Mouse (Mus musculus) CH12.LX (cell line): ENCODE measurements at regions not wholly inside any gene's neighbourhood (a gene's known extent, or its start where the extent isn't known, plus 50 kb on each side); places are given as distances from the start of the nearest gene placed in this dataset.

Experiments used
- DNase-seq: peaks from one replicate; pipeline ENCODE4 v3.0.0-alpha.2; 2013; ENCODE audit errors: extremely low read depth
- H3K27ac ChIP-seq: 2 replicates; pipeline ENCODE4 v1.5.1; 2012; ENCODE audit warnings: low read depth, mild to moderate bottlenecking, control low read depth, moderate library complexity; ENCODE audit not compliant: insufficient read depth
- H3K27me3 ChIP-seq: replicated peaks from 2 replicates; pipeline ENCODE3; 2012; ENCODE audit warnings: inconsistent platforms
- H3K36me3 ChIP-seq, 2 experiments: replicated peaks in 1 of 2; 2 replicates each; pipeline versions ENCODE3 to v1.6.1; 2012; ENCODE audit warnings: inconsistent platforms in 1 of 2, low read length in 1 of 2, mild to moderate bottlenecking in 1 of 2, mixed read lengths in 1 of 2, moderate library complexity in 1 of 2; ENCODE audit not compliant: control insufficient read depth in 1 of 2, insufficient read depth in 1 of 2
- H3K4me1 ChIP-seq, 2 experiments: 2 replicates each; pipeline ENCODE4 v1.6.1; 2012; ENCODE audit warnings: inconsistent platforms in 1 of 2, moderate library complexity in 1 of 2; ENCODE audit not compliant: insufficient read depth in 2 of 2, control insufficient read depth in 1 of 2
- H3K4me2 ChIP-seq: 2 replicates; pipeline ENCODE4 v1.6.1; 2012; ENCODE audit warnings: low read depth, mild to moderate bottlenecking, control low read depth; ENCODE audit not compliant: poor library complexity, insufficient read depth, severe bottlenecking
- H3K4me3 ChIP-seq, 3 experiments: fragments of 150-350 bp in 1 of 3; sonication (generic) in 1 of 3; replicated peaks in 1 of 3; 2 replicates each; pipeline versions ENCODE3 to v1.5.1; 2011 to 2012; ENCODE audit warnings: low read depth in 2 of 3, low read length in 2 of 3, mild to moderate bottlenecking in 2 of 3, moderate library complexity in 2 of 3, control low read depth in 1 of 3, improper control_type of control experiment in 1 of 3, inconsistent platforms in 1 of 3, mixed read lengths in 1 of 3; ENCODE audit not compliant: poor library complexity in 1 of 3
- H3K79me2 ChIP-seq: replicated peaks from 2 replicates; pipeline ENCODE4 v1.6.1; 2012; ENCODE audit warnings: mild to moderate bottlenecking, moderate library complexity; ENCODE audit not compliant: control insufficient read depth, poor library complexity, insufficient read depth, severe bottlenecking; ENCODE audit errors: extremely low read depth
- H3K9ac ChIP-seq: 2 replicates; pipeline ENCODE4 v1.6.1; 2012; ENCODE audit warnings: low read depth, mild to moderate bottlenecking, control low read depth, moderate library complexity; ENCODE audit not compliant: insufficient read depth
- H3K9me3 ChIP-seq: replicated peaks from 2 replicates; pipeline ENCODE3; 2012; ENCODE audit warnings: low read length, inconsistent platforms, mixed read lengths
- BHLHE40 ChIP-seq: IDR thresholded peaks from 2 replicates; pipeline ENCODE4 v1.6.1; 2011; ENCODE audit warnings: mild to moderate bottlenecking, low read depth, low read length, improper control_type of control experiment
- CTCF ChIP-seq, 2 experiments: IDR thresholded peaks in 1 of 2; conservative IDR thresholded peaks in 1 of 2; 2 replicates each; pipeline ENCODE4 v1.5.1; 2011 to 2012; ENCODE audit warnings: low read depth in 2 of 2, low read length in 2 of 2, improper control_type of control experiment in 1 of 2, inconsistent platforms in 1 of 2, mild to moderate bottlenecking in 1 of 2, moderate library complexity in 1 of 2
- ELF1 ChIP-seq: IDR thresholded peaks from 2 replicates; pipeline ENCODE4 v1.6.1; 2014; ENCODE audit warnings: low read depth, mild to moderate bottlenecking, inconsistent platforms, low read length, improper control_type of control experiment
- HCFC1 ChIP-seq: IDR thresholded peaks from 2 replicates; pipeline ENCODE4 v1.6.1; 2012; ENCODE audit warnings: low read depth, mild to moderate bottlenecking, inconsistent platforms, low read length, improper control_type of control experiment
- KAT2A ChIP-seq: IDR thresholded peaks from 2 replicates; pipeline ENCODE4 v1.6.1; 2012; ENCODE audit warnings: low read length, improper control_type of control experiment, inconsistent platforms; ENCODE audit not compliant: insufficient replicate concordance
- MAFK ChIP-seq: IDR thresholded peaks from 2 replicates; pipeline ENCODE4 v1.6.1; 2011; ENCODE audit warnings: low read length, improper control_type of control experiment; ENCODE audit not compliant: insufficient replicate concordance
- MAX ChIP-seq: IDR thresholded peaks from 2 replicates; pipeline ENCODE4 v1.6.1; 2011; ENCODE audit warnings: low read length, improper control_type of control experiment
- MAZ ChIP-seq: IDR thresholded peaks from 2 replicates; pipeline ENCODE4 v1.6.1; 2012; ENCODE audit warnings: low read depth, mild to moderate bottlenecking, inconsistent platforms, low read length, improper control_type of control experiment, moderate library complexity
- MYC ChIP-seq: IDR thresholded peaks from 2 replicates; pipeline ENCODE4 v1.6.1; 2011; ENCODE audit warnings: low read depth, mild to moderate bottlenecking, improper control_type of control experiment, low read length
- NELFE ChIP-seq: IDR thresholded peaks from 2 replicates; pipeline ENCODE4 v1.6.1; 2011; ENCODE audit warnings: low read depth, low read length, improper control_type of control experiment
- NRF1 ChIP-seq: IDR thresholded peaks from 2 replicates; pipeline ENCODE4 v1.6.1; 2014; ENCODE audit warnings: low read depth, mild to moderate bottlenecking, inconsistent platforms, low read length, improper control_type of control experiment, moderate library complexity
- PAX5 ChIP-seq: IDR thresholded peaks from 2 replicates; pipeline ENCODE4 v1.6.1; 2012; ENCODE audit warnings: low read length, inconsistent platforms, mixed read lengths
- POLR2A ChIP-seq: IDR thresholded peaks from 2 replicates; pipeline ENCODE4 v1.6.1; 2011; ENCODE audit warnings: low read depth, mild to moderate bottlenecking, improper control_type of control experiment, low read length
- RCOR1 ChIP-seq: conservative IDR thresholded peaks from 2 replicates; pipeline ENCODE4 v1.6.1; 2012; ENCODE audit warnings: low read depth, mild to moderate bottlenecking, inconsistent platforms, low read length, improper control_type of control experiment
- SMC3 ChIP-seq: IDR thresholded peaks from 2 replicates; pipeline ENCODE4 v1.6.1; 2011; ENCODE audit warnings: low read depth, low read length, improper control_type of control experiment
- TBP ChIP-seq: conservative IDR thresholded peaks from 2 replicates; pipeline ENCODE4 v1.6.1; 2011; ENCODE audit warnings: low read depth, low read length, improper control_type of control experiment
- USF2 ChIP-seq: conservative IDR thresholded peaks from 2 replicates; pipeline ENCODE4 v1.6.1; 2011; ENCODE audit warnings: low read depth, low read length, improper control_type of control experiment
- ZC3H11A ChIP-seq: IDR thresholded peaks from 2 replicates; pipeline ENCODE4 v1.6.1; 2012; ENCODE audit warnings: low read depth, mild to moderate bottlenecking, inconsistent platforms, low read length, improper control_type of control experiment
- ZKSCAN1 ChIP-seq: IDR thresholded peaks from 2 replicates; pipeline ENCODE4 v1.6.1; 2012; ENCODE audit warnings: low read depth, inconsistent platforms, low read length, improper control_type of control experiment, borderline replicate concordance
- ZNF384 ChIP-seq: IDR thresholded peaks from 2 replicates; pipeline ENCODE4 v1.6.1; 2012; ENCODE audit warnings: low read depth, low read length, improper control_type of control experiment, inconsistent platforms
- dilution Hi-C: fragments of 300-500 bp; cut with MboI; formaldehyde crosslinking; loops from 2 replicates; pipeline ENCODE4 v1.14.3; 2020; ENCODE audit warnings: low sequenced_read_pairs; ENCODE audit not compliant: extremely low pct_unique_long_range_greater_than_20kb, extremely low pct_ligation_motif_present
- in situ Hi-C: fragments of 300-500 bp; cut with MboI; formaldehyde crosslinking; loops from 3 replicates; pipeline ENCODE4 v1.14.3; 2019; ENCODE audit warnings: low sequenced_read_pairs, low pct_ligation_motif_present, low pct_unique_long_range_greater_than_20kb, mixed read lengths

- Histone ChIP-seq H3K4me1 (peaks cover 2 to 21% of the 10 kb centered on the region in 2 experiments; a peak in 2 of 4 replicates), H3K27ac (no peak overlapping the region), H3K27me3 (peaks cover 4% of the 10 kb centered on the region), H3K4me2 (no peak overlapping the region), H3K9ac (no peak overlapping the region), H3K9me3 (peaks cover 6% of the 10 kb centered on the region), H3K4me3 (no peak overlapping the region), H3K36me3 (no peaks in the 10 kb centered on the region), H3K79me2 (no peaks in the 10 kb centered on the region)
- no peak for DNase-seq
- dilution Hi-C loops: no loop called here
- TF ChIP-seq RCOR1 (no peak), PAX5 (no peak), NELFE (no peak), USF2 (no peak), MAX (no peak), KAT2A (no peak), TBP (no peak)
- in situ Hi-C loops: no loop called here
These were observed 251.4 kb upstream of the Sulf2 start for GRCm38 (mm10) chr2:166406826-166407225.

- Histone ChIP-seq H3K27me3 (no peaks in the 10 kb centered on the region), H3K79me2 (no peaks in the 10 kb centered on the region)
- in situ Hi-C loops: no loop called here
These were observed 247.9 kb upstream of the Sulf2 start for GRCm38 (mm10) chr2:166403319-166403718.

GRCm38 (mm10) chr2:166401860-166402259, 246.4 kb upstream of the Sulf2 start:
- no peaks in the 10 kb centered on the region for H3K36me3 ChIP-seq
- no peaks in the 10 kb centered on the region for H3K79me2 ChIP-seq
- no peak overlapping the region for H3K4me3 ChIP-seq
- H3K9me3 ChIP-seq: no peaks in the 10 kb centered on the region
- no peak for TF ChIP-seq ELF1
- peak; percentile 37 for TF ChIP-seq BHLHE40
- no peak for TF ChIP-seq HCFC1
- no peak for TF ChIP-seq MAX
- TF ChIP-seq RCOR1: no peak
- dilution Hi-C loops: no loop called here
- no peak overlapping the region for H3K4me2 ChIP-seq
- peaks cover 12 to 60% of the 10 kb centered on the region in 2 experiments for H3K4me1 ChIP-seq
- no peak overlapping the region for H3K9ac ChIP-seq
- no peak for DNase-seq
- H3K27me3 ChIP-seq: peaks cover 2% of the 10 kb centered on the region
- in situ Hi-C loops: no loop called here
- H3K27ac ChIP-seq: no peak overlapping the region

More at GRCm38 (mm10) chr2:166403319-166403718, 247.9 kb upstream of the Sulf2 start:
- Histone ChIP-seq H3K4me2 (no peak overlapping the region), H3K9ac (no peak overlapping the region), H3K4me1 (peaks cover 9 to 55% of the 10 kb centered on the region in 2 experiments), H3K36me3 (no peaks in the 10 kb centered on the region), H3K27ac (no peak overlapping the region), H3K4me3 (no peak overlapping the region), H3K9me3 (no peaks in the 10 kb centered on the region)
- TF ChIP-seq USF2: no peak
- TF ChIP-seq MYC: no peak
- no peak for TF ChIP-seq MAFK
- no peak for TF ChIP-seq MAZ
- no peak for TF ChIP-seq BHLHE40
- no peak for TF ChIP-seq NRF1
- TF ChIP-seq ELF1: no peak
- TF ChIP-seq CTCF (conservative IDR thresholded peaks at IDR 0.05 in 1 of 2, IDR thresholded peaks at IDR 0.05 in 1 of 2; ENCODE audit: low read depth in 2 of 2, low read length in 2 of 2): no peak
- no peak for TF ChIP-seq ZNF384
- TF ChIP-seq ZC3H11A: no peak
- no peak for TF ChIP-seq SMC3
- TF ChIP-seq POLR2A: no peak
- TF ChIP-seq ZKSCAN1: no peak
- DNase-seq: no peak
- dilution Hi-C loops: no loop called here
